Mouse (Mus musculus) kidney, adult 2 months (tissue): ENCODE data around the gene Gpr152. TPM values are rescaled to one million over a fixed set of nuclear protein-coding genes. Genes with fewer than 3 reads are reported as not detected.

Source experiments
- DNase-seq: peaks from one replicate; pipeline ENCODE4 v3.0.0; 2021
- H3K27ac ChIP-seq: fragments of 200-500 bp; 2 replicates; pipeline ENCODE4 v1.5.1; 2012; ENCODE audit warnings: low read depth, low read length, control low read depth, inconsistent platforms; ENCODE audit not compliant: insufficient read depth
- H3K27me3 ChIP-seq: fragments of 200-500 bp; replicated peaks from 2 replicates; pipeline ENCODE4 v1.6.1; 2012; ENCODE audit warnings: mild to moderate bottlenecking, moderate library complexity, low read length, inconsistent platforms; ENCODE audit not compliant: control insufficient read depth, insufficient read depth
- H3K36me3 ChIP-seq: fragments of 200-500 bp; 2 replicates; pipeline ENCODE4 v1.6.1; 2012; ENCODE audit warnings: mild to moderate bottlenecking, moderate library complexity, low read length, inconsistent platforms; ENCODE audit not compliant: control insufficient read depth, insufficient read depth
- H3K4me1 ChIP-seq: fragments of 200-500 bp; 2 replicates; pipeline ENCODE4 v1.6.1; 2011; ENCODE audit warnings: low read length; ENCODE audit not compliant: control insufficient read depth, insufficient read depth
- H3K4me3 ChIP-seq: fragments of 200-500 bp; 2 replicates; pipeline ENCODE4 v1.5.1; 2011; ENCODE audit warnings: mild to moderate bottlenecking, low read depth, low read length, control low read depth; ENCODE audit not compliant: insufficient read depth
- CTCF ChIP-seq: fragments of 200-500 bp; conservative IDR thresholded peaks from 2 replicates; pipeline ENCODE4 v1.5.1; 2011; ENCODE audit warnings: low read depth, mild to moderate bottlenecking, control low read depth, low read length, moderate library complexity, mixed read lengths; ENCODE audit not compliant: insufficient read depth, insufficient read length
- POLR2A ChIP-seq: fragments of 200-500 bp; IDR thresholded peaks from one replicate; pipeline ENCODE4 v1.6.1; 2011; ENCODE audit warnings: low read depth, low read length, control low read depth
- WGBS: fragments of 180-500 bp; shearing (Covaris S2); methylation state at CpG from one replicate; pipeline ENCODE4 v1.1.7; 2018; 5-methylcytosine and 5-hydroxymethylcytosine counted together
- polyA plus RNA-seq: library from polyadenylated mRNA; depleted of rRNA; stranded (reverse); fragments of >200 nt; gene quantifications from 2 replicates; pipeline ENCODE4 v1.2.3, GENCODE M21; 2012; rRNA removed

The Gpr152 gene
- polyA plus RNA-seq, 1 experiment = 0.05 TPM

DNA sequence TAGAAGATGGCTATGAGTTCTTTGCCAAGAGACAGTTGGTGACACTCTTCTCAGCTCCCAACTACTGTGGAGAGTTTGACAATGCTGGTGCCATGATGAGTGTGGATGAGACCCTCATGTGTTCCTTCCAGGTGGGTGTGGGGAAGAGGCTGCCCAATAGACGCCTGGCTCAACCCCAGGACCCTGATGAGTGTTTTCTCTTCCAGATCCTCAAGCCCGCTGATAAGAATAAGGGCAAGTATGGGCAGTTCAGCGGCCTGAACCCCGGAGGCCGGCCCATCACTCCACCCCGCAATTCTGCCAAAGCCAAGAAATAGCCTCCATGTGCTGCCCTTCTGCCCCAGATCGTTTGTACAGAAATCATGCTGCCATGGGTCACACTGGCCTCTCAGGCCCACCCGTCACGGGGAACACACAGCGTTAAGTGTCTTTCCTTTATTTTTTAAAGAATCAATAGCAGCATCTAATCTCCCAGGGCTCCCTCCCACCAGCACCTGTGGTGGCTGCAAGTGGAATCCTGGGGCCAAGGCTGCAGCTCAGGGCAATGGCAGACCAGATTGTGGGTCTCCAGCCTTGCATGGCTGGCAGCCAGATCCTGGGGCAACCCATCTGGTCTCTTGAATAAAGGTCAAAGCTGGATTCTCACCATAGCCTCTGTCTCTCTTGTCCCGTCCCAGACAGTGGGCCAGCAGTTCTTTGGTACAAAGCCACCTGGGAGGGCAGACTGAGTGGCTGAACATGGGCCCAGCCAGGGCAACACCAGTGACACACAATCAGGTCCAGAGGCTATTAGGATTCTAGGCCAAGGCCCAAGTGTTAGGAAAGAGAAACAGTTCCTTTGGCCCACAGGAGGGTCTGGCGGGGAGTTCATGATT lies 55.4 kb downstream of the Gpr152 start:
- Histone ChIP-seq H3K27me3 (no peaks in the 10 kb centered on the region), H3K4me3 (no peak overlapping the region), H3K27ac (no peak overlapping the region), H3K36me3 (peaks cover 2% of the 10 kb centered on the region; the same call in 1 of the 2 replicates), H3K4me1 (peaks cover 11% of the 10 kb centered on the region; the same call in 1 of the 2 replicates)
- peak; percentile 42 for DNase-seq
- TF ChIP-seq POLR2A (no peak), CTCF (no peak)
- whole genome bisulfite sequencing = 76% methylated on average over 12 of the region's 12 CpGs

Other genes starting within 250 kb of the Gpr152 start
- 69.2 and 71.2 TPM in 2 replicates for gene Tcirg1, start 232.7 kb upstream of the Gpr152 start, polyA plus RNA-seq
- 678 and 742 TPM in 2 replicates for gene Ndufs8, start 227.0 kb upstream of the Gpr152 start, polyA plus RNA-seq
- gene Aldh3b1, start 210.0 kb upstream of the Gpr152 start, polyA plus RNA-seq = 17.4 and 19.4 TPM in 2 replicates
- gene Unc93b1, start 204.6 kb upstream of the Gpr152 start, polyA plus RNA-seq = 52.3 and 55.7 TPM in 2 replicates
- gene Aldh3b3, start 181.1 kb upstream of the Gpr152 start, polyA plus RNA-seq = 4.7 and 9.2 TPM in 2 replicates
- 2.6 and 3.9 TPM in 2 replicates for gene Aldh3b2, start 167.5 kb upstream of the Gpr152 start, polyA plus RNA-seq
- 1,670 and 2,218 TPM in 2 replicates for gene Acy3, start 153.2 kb upstream of the Gpr152 start, polyA plus RNA-seq
- gene Tbx10, start 147.0 kb upstream of the Gpr152 start, polyA plus RNA-seq = 0.31 and 0.75 TPM in 2 replicates
- gene Nudt8, start 139.2 kb upstream of the Gpr152 start, polyA plus RNA-seq = 19.9 and 20.9 TPM in 2 replicates
- gene Gm49405, start 139.2 kb upstream of the Gpr152 start, polyA plus RNA-seq = 1.2 and 1.7 TPM in 2 replicates
- 5.1 and 5.5 TPM in 2 replicates for gene Doc2g, start 136.5 kb upstream of the Gpr152 start, polyA plus RNA-seq
- 471 and 532 TPM in 2 replicates for gene Ndufv1, start 127.0 kb upstream of the Gpr152 start, polyA plus RNA-seq
- 686 and 745 TPM in 2 replicates for gene Gstp1, start 101.8 kb upstream of the Gpr152 start, polyA plus RNA-seq
- 11.5 and 36.0 TPM in 2 replicates for gene Gstp2, start 93.8 kb upstream of the Gpr152 start, polyA plus RNA-seq
- 0.72 and 2.3 TPM in 2 replicates for gene Gstp3, start 80.2 kb upstream of the Gpr152 start, polyA plus RNA-seq
- gene Cabp2, start 58.2 kb upstream of the Gpr152 start, polyA plus RNA-seq = 0.66 and 0.92 TPM in 2 replicates
- 134 and 138 TPM in 2 replicates for gene Cdk2ap2, start 42.6 kb upstream of the Gpr152 start, polyA plus RNA-seq
- 41.6 and 46.3 TPM in 2 replicates for gene Pitpnm1, start 39.8 kb upstream of the Gpr152 start, polyA plus RNA-seq
- 80.5 and 96.2 TPM in 2 replicates for gene Aip, start 13.9 kb upstream of the Gpr152 start, polyA plus RNA-seq
- gene Cabp4, start 4.2 kb downstream of the Gpr152 start, polyA plus RNA-seq = 0.12 and 0.20 TPM in 2 replicates
- 176 and 181 TPM in 2 replicates for gene Coro1b, start 8.8 kb downstream of the Gpr152 start, polyA plus RNA-seq
- gene Ptprcap, start 13.8 kb downstream of the Gpr152 start, polyA plus RNA-seq = 4.7 and 20.0 TPM in 2 replicates
- 41.0 and 41.8 TPM in 2 replicates for gene Rps6kb2, start 23.6 kb downstream of the Gpr152 start, polyA plus RNA-seq
- 3.8 and 4.0 TPM in 2 replicates for gene Carns1, start 35.7 kb downstream of the Gpr152 start, polyA plus RNA-seq
- gene Tbc1d10c, start 51.5 kb downstream of the Gpr152 start, polyA plus RNA-seq = 2.3 and 9.1 TPM in 2 replicates
- gene Ppp1ca, start 52.3 kb downstream of the Gpr152 start, polyA plus RNA-seq = 484 and 509 TPM in 2 replicates
- 18.4 and 19.2 TPM in 2 replicates for gene Rad9a, start 61.9 kb downstream of the Gpr152 start, polyA plus RNA-seq
- 13.6 TPM in 2 replicates for gene Clcf1, start 74.5 kb downstream of the Gpr152 start, polyA plus RNA-seq
- 3.4 TPM in 1 of 2 replicates, not detected in the other for gene AC109138.7, start 74.6 kb downstream of the Gpr152 start, polyA plus RNA-seq
- gene Pold4, start 92.1 kb downstream of the Gpr152 start, polyA plus RNA-seq = 96.1 and 99.8 TPM in 2 replicates
- 39.0 and 61.4 TPM in 2 replicates for gene Ssh3, start 129.4 kb downstream of the Gpr152 start, polyA plus RNA-seq
- 4.2 and 5.1 TPM in 2 replicates for gene Ankrd13d, start 143.3 kb downstream of the Gpr152 start, polyA plus RNA-seq
- 56.7 and 60.3 TPM in 2 replicates for gene Grk2, start 166.4 kb downstream of the Gpr152 start, polyA plus RNA-seq